Mouse (Mus musculus): Measurements from ENCODE around the gene Gnas. TPM values are rescaled to one million over a fixed set of nuclear protein-coding genes. Genes with fewer than 3 reads are reported as not detected.
"Not testable (repeated sequence)": the region's sequence is repeated elsewhere in the genome, so short reads cannot be mapped to it uniquely, and the experiment has no call there.

Gnas gene
- polyA plus RNA-seq, 1 experiment from 2014 or later: 1,127 TPM

GRCm38 (mm10) chr2:174344003-174344655, 60.0 kb downstream of the Gnas start:
- Histone ChIP-seq H3K27me3 (ENCODE audit: control insufficient read depth, insufficient read depth, low read length) (no peaks in the 10 kb centered on the region), H3K4me1 (ENCODE audit: control insufficient read depth, insufficient read depth, low read length) (peaks cover 43% of the 10 kb centered on the region), H3K36me3 (ENCODE audit: control insufficient read depth, insufficient read depth, low read length) (peaks cover 23% of the 10 kb centered on the region), H3K9ac (ENCODE audit: low read depth, low read length) (no peak overlapping the region), H3K9me3 (replicated peaks; ENCODE audit: control insufficient read depth, low read length) (no peaks in the 10 kb centered on the region), H3K4me2 (peak overlapping the region; percentile 43), H3K27ac (ENCODE audit: low read depth, low read length) (peak overlapping the region; percentile 80), H3K4me3 (ENCODE audit: low read depth, low read length) (peak overlapping the region; percentile 1; the same call in 1 of the 2 replicates)
- WGBS (ENCODE audit: insufficient replicate concordance): 24% methylated on average over 3 of the region's 3 CpGs
- peak; percentile 41; the same call in 1 of the 2 replicates for ATAC-seq (replicated peaks; ENCODE audit: insufficient number of reproducible peaks, low FRiP score, low TSS enrichment)

DNA sequence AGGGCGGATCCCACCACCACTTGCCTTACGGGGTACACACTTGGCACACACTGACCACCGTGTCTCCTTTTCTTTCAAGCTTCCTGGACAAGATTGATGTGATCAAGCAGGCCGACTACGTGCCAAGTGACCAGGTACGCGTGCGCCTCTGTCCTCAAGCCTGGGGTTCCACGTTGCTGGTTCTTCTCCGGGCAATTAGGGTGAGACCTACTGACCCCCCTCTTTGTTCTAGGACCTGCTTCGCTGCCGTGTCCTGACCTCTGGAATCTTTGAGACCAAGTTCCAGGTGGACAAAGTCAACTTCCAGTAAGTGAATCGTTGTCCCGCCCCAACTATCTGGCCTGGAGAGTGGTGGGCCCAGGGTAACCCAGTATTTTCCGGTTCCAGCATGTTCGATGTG, 60.9 kb downstream of the Gnas start:
- Histone ChIP-seq H3K9ac (ENCODE audit: low read depth, low read length) (no peak overlapping the region), H3K36me3 (ENCODE audit: control insufficient read depth, insufficient read depth, low read length) (peaks cover 23% of the 10 kb centered on the region), H3K4me1 (ENCODE audit: control insufficient read depth, insufficient read depth, low read length) (peaks cover 41% of the 10 kb centered on the region), H3K9me3 (replicated peaks; ENCODE audit: control insufficient read depth, low read length) (no peaks in the 10 kb centered on the region), H3K4me3 (ENCODE audit: low read depth, low read length) (no peak overlapping the region), H3K27ac (ENCODE audit: low read depth, low read length) (0 out of 2 replicates have a peak overlapping the region, but pooled peaks have one; percentile 80), H3K27me3 (ENCODE audit: control insufficient read depth, insufficient read depth, low read length) (no peaks in the 10 kb centered on the region), H3K4me2 (no peak overlapping the region)
- WGBS (ENCODE audit: insufficient replicate concordance): 93% methylated on average over 16 of the region's 16 CpGs
- ATAC-seq (replicated peaks; ENCODE audit: insufficient number of reproducible peaks, low FRiP score, low TSS enrichment): no peak

DNA sequence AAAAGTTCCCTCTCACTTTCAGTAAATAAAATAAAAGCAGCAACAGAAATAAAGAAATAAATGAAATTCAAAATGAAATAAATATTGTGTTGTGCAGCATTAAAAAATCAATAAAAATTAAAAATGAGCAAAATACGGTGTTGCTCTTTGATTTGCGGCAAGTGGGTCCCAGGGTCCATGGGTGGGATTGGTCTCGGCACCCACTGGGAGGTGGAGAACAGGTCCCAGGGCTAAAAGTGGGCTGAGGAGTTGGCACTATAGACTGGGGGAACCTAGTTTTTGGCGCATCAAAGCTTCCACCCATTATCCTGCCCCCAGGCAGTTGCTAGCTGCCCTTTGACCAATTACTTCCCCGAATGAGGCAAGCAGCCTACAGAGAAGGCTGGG, 62.5 kb downstream of the Gnas start, which contains the start of gene Gm20721:
Gm20721 (minus strand) TSS at position 101 of the 387 bp plus-strand sequence.
- Histone ChIP-seq H3K27ac (ENCODE audit: low read depth, low read length) (no peak within 1 kb of the TSS), H3K4me3 (ENCODE audit: low read depth, low read length) (no peak within 1 kb of the TSS), H3K9me3 (replicated peaks; ENCODE audit: control insufficient read depth, low read length) (no peaks in the 10 kb centered on the region), H3K9ac (ENCODE audit: low read depth, low read length) (no peak within 1 kb of the TSS), H3K36me3 (ENCODE audit: control insufficient read depth, insufficient read depth, low read length) (peaks cover 23% of the 10 kb centered on the region), H3K27me3 (ENCODE audit: control insufficient read depth, insufficient read depth, low read length) (no peaks in the 10 kb centered on the region), H3K4me1 (ENCODE audit: control insufficient read depth, insufficient read depth, low read length) (peaks cover 29% of the 10 kb centered on the region), H3K4me2 (no peak within 1 kb of the TSS)
- 93% methylated on average over 5 of the region's 5 CpGs for WGBS (ENCODE audit: insufficient replicate concordance)
- no peak for ATAC-seq (replicated peaks; ENCODE audit: insufficient number of reproducible peaks, low FRiP score, low TSS enrichment)

DNA sequence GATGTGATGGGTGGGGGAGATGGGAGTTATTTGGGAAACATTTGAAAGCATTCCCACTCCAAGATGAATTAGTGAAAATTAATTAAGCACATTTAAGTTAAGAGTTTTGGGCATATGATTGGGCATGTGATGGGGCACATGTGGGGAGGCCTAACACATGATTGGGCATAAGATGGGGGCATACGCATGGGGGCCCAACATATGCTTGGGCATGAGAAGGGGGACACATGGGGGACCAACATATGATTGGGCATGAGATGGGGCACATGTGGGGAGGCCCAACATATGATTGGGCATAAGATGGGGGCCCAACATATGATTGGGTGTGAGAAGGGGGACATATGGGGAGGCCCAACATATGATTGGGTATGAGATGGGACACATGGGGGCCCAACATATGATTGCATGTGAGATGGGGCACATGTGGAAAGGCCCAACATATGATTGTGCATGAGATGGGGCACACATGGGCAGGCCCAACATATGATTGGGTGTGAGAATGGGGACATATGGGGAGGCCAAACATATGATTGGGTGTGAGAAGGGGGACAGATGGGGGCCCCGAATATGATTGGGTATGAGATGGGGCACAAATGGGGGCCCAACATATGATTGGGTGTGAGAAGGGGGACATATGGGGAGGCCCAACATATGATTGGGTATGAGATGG, 63.0 kb downstream of the Gnas start:
- not testable (repeated sequence) for H3K4me3 ChIP-seq (ENCODE audit: low read depth, low read length); H3K27me3 ChIP-seq (ENCODE audit: control insufficient read depth, insufficient read depth, low read length); H3K4me2 ChIP-seq; H3K9ac ChIP-seq (ENCODE audit: low read depth, low read length); H3K27ac ChIP-seq (ENCODE audit: low read depth, low read length); H3K9me3 ChIP-seq (replicated peaks; ENCODE audit: control insufficient read depth, low read length); ATAC-seq (replicated peaks; ENCODE audit: insufficient number of reproducible peaks, low FRiP score, low TSS enrichment)
- Histone ChIP-seq H3K36me3 (ENCODE audit: control insufficient read depth, insufficient read depth, low read length) (peaks cover 20% of the 10 kb centered on the region), H3K4me1 (ENCODE audit: control insufficient read depth, insufficient read depth, low read length) (peaks cover 25% of the 10 kb centered on the region)
- 91% methylated on average over 2 of the region's 2 CpGs for WGBS (ENCODE audit: insufficient replicate concordance)

DNA sequence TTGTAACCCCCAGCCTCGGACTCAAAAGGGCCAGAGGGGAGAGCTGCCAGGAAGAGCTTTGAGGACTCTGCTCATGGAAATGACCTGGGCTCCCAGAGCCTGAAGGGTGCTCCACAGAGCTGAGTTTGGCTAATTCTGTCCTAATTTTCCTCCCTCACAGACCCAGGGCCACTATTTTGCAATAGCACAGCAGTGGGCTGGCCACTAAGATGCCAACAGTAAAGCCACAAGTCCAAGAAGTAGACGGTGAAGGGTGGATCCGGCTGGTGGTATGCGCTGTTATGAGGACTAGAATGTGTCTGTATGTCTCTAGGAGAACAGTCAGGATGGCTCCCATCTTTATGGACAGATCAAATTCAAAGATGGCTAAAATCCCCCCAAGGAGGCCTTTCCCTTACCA, 74.4 kb downstream of the Gnas start:
- Histone ChIP-seq H3K9ac (ENCODE audit: low read depth, low read length) (no peak overlapping the region), H3K9me3 (replicated peaks; ENCODE audit: control insufficient read depth, low read length) (no peaks in the 10 kb centered on the region), H3K4me1 (ENCODE audit: control insufficient read depth, insufficient read depth, low read length) (no peaks in the 10 kb centered on the region), H3K4me3 (ENCODE audit: low read depth, low read length) (no peak overlapping the region), H3K4me2 (no peak overlapping the region), H3K27ac (ENCODE audit: low read depth, low read length) (no peak overlapping the region), H3K36me3 (ENCODE audit: control insufficient read depth, insufficient read depth, low read length) (no peaks in the 10 kb centered on the region), H3K27me3 (ENCODE audit: control insufficient read depth, insufficient read depth, low read length) (no peaks in the 10 kb centered on the region)
- 87% methylated on average over 4 of the region's 4 CpGs for WGBS (ENCODE audit: insufficient replicate concordance)
- no peak for ATAC-seq (replicated peaks; ENCODE audit: insufficient number of reproducible peaks, low FRiP score, low TSS enrichment)

DNA sequence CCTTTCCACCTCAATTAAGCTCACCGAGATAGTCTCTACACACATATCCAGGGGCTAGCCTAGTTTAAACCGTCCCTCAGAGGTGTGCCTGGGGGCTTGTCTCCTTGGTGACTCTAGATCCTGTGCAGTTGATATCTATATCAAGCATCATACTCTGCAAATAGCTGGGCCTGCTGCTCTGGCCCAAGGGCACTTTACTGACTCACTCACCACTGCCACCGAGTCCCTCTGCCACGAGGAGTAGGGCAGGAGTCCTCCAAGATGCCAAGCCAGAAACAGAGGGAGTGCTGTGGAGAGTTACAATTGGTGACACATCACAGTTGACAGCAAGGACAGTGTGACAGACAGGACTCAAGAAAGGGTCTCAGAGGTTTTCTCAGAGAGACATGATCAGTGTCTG, 75.5 kb downstream of the Gnas start:
- Histone ChIP-seq H3K27me3 (ENCODE audit: control insufficient read depth, insufficient read depth, low read length) (no peaks in the 10 kb centered on the region), H3K36me3 (ENCODE audit: control insufficient read depth, insufficient read depth, low read length) (no peaks in the 10 kb centered on the region), H3K4me1 (ENCODE audit: control insufficient read depth, insufficient read depth, low read length) (no peaks in the 10 kb centered on the region), H3K4me3 (ENCODE audit: low read depth, low read length) (no peak overlapping the region), H3K27ac (ENCODE audit: low read depth, low read length) (no peak overlapping the region), H3K4me2 (no peak overlapping the region), H3K9me3 (replicated peaks; ENCODE audit: control insufficient read depth, low read length) (no peaks in the 10 kb centered on the region), H3K9ac (ENCODE audit: low read depth, low read length) (no peak overlapping the region)
- ATAC-seq (replicated peaks; ENCODE audit: insufficient number of reproducible peaks, low FRiP score, low TSS enrichment): no peak
- 82% methylated on average over 4 of the region's 4 CpGs for WGBS (ENCODE audit: insufficient replicate concordance)

- no peak overlapping the region for H3K9ac ChIP-seq (ENCODE audit: low read depth, low read length)
- ATAC-seq (replicated peaks; ENCODE audit: insufficient number of reproducible peaks, low FRiP score, low TSS enrichment): no peak
- no peaks in the 10 kb centered on the region for H3K9me3 ChIP-seq (replicated peaks; ENCODE audit: control insufficient read depth, low read length)
- H3K27ac ChIP-seq (ENCODE audit: low read depth, low read length): no peak overlapping the region
- no peak overlapping the region for H3K4me2 ChIP-seq
- no peaks in the 10 kb centered on the region for H3K4me1 ChIP-seq (ENCODE audit: control insufficient read depth, insufficient read depth, low read length)
- H3K36me3 ChIP-seq (ENCODE audit: control insufficient read depth, insufficient read depth, low read length): no peaks in the 10 kb centered on the region
- H3K4me3 ChIP-seq (ENCODE audit: low read depth, low read length): no peak overlapping the region
- no peaks in the 10 kb centered on the region for H3K27me3 ChIP-seq (ENCODE audit: control insufficient read depth, insufficient read depth, low read length)
- 74% methylated on average over 10 of the region's 10 CpGs for WGBS (ENCODE audit: insufficient replicate concordance)
Measured at GRCm38 (mm10) chr2:174366571-174366970, 82.5 kb downstream of the Gnas start.

- Histone ChIP-seq H3K9ac (ENCODE audit: low read depth, low read length) (no peak overlapping the region), H3K27me3 (ENCODE audit: control insufficient read depth, insufficient read depth, low read length) (no peaks in the 10 kb centered on the region), H3K4me2 (no peak overlapping the region), H3K9me3 (replicated peaks; ENCODE audit: control insufficient read depth, low read length) (no peaks in the 10 kb centered on the region), H3K36me3 (ENCODE audit: control insufficient read depth, insufficient read depth, low read length) (no peaks in the 10 kb centered on the region), H3K4me1 (ENCODE audit: control insufficient read depth, insufficient read depth, low read length) (no peaks in the 10 kb centered on the region), H3K27ac (ENCODE audit: low read depth, low read length) (no peak overlapping the region), H3K4me3 (ENCODE audit: low read depth, low read length) (no peak overlapping the region)
- WGBS (ENCODE audit: insufficient replicate concordance): 85% methylated on average over 9 of the region's 9 CpGs
- ATAC-seq (replicated peaks; ENCODE audit: insufficient number of reproducible peaks, low FRiP score, low TSS enrichment): no peak
Measured at GRCm38 (mm10) chr2:174381021-174381420, 96.9 kb downstream of the Gnas start.

- no peaks in the 10 kb centered on the region for H3K9me3 ChIP-seq (replicated peaks; ENCODE audit: control insufficient read depth, low read length)
- no peaks in the 10 kb centered on the region for H3K27me3 ChIP-seq (ENCODE audit: control insufficient read depth, insufficient read depth, low read length)
- H3K36me3 ChIP-seq (ENCODE audit: control insufficient read depth, insufficient read depth, low read length): no peaks in the 10 kb centered on the region
- H3K4me3 ChIP-seq (ENCODE audit: low read depth, low read length): no peak overlapping the region
- 84% methylated on average over 3 of the region's 3 CpGs for WGBS (ENCODE audit: insufficient replicate concordance)
- H3K9ac ChIP-seq (ENCODE audit: low read depth, low read length): no peak overlapping the region
- ATAC-seq (replicated peaks; ENCODE audit: insufficient number of reproducible peaks, low FRiP score, low TSS enrichment): no peak
- no peaks in the 10 kb centered on the region for H3K4me1 ChIP-seq (ENCODE audit: control insufficient read depth, insufficient read depth, low read length)
- H3K4me2 ChIP-seq: no peak overlapping the region
- H3K27ac ChIP-seq (ENCODE audit: low read depth, low read length): no peak overlapping the region
Measured at GRCm38 (mm10) chr2:174391936-174392335, 107.8 kb downstream of the Gnas start.

Data from heart, embryonic 11.5 days (tissue).